ENCODE assay signal across 9 mouse cellular contexts in the genomic region with DNA sequence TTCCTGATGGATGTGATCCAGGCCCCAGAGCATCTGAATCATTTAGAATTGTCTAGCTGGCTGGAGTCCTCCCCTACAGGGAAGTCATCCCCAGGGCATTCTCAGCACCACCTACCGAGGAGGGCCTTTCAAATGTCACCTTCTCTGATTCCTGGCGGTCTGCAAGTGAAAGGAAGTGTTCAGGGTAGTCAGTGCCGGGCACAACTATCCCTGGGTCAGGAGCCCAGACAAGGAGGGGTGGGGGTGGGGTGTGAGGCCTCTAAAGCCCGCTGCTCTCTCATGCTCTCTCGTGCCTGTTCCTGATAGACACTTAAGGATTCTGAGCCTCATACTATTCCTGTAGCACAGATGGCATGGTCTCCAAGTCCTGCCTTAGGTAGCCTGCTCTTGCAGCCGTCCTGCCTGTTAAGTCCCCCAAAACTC. TPM values are rescaled to one million over a fixed set of nuclear protein-coding genes. Genes with fewer than 3 reads are reported as not detected.
DNase-seq lines count a peak whose midpoint lies in the region; ATAC-seq and TF ChIP-seq lines count a peak whose summit lies in the region.
"Had no signal": no experiment of that assay in that cellular context is flagged by ENCODE, and none has a peak within 500 bp of the region (broad histone marks: within the 10 kb centered on the region; RNA-seq: fewer than 3 reads in every experiment).

No protein-coding gene starts in this region.

- no peaks in the 10 kb centered on the region for H3K9me3 ChIP-seq in heart, embryonic 13.5 days
- H3K9me3 ChIP-seq in kidney, postnatal 0 days (replicated peaks; ENCODE audit: low read length), result no peaks in the 10 kb centered on the region

- peaks cover 35% of the 10 kb centered on the region for H3K36me3 ChIP-seq in heart, embryonic 13.5 days
- H3K36me3 ChIP-seq in kidney, postnatal 0 days (ENCODE audit: insufficient read depth, low read length), result peaks cover 15% of the 10 kb centered on the region; the same call in 1 of the 2 replicates

- no peaks in the 10 kb centered on the region for H3K27me3 ChIP-seq in heart, embryonic 13.5 days (replicated peaks)
- no peaks in the 10 kb centered on the region for H3K27me3 ChIP-seq in kidney, postnatal 0 days (ENCODE audit: insufficient read depth, low read length)

- peaks cover 56% of the 10 kb centered on the region for H3K4me1 ChIP-seq in heart, embryonic 13.5 days
- H3K4me1 ChIP-seq in kidney, postnatal 0 days (replicated peaks; ENCODE audit: insufficient read depth, low read length), result peaks cover 6% of the 10 kb centered on the region; the same call in 1 of the 2 replicates
- peaks cover 32% of the 10 kb centered on the region for H3K4me1 ChIP-seq in olfactory bulb, adult 2 months (ENCODE audit: control insufficient read depth, insufficient read depth, low read length)

- H3K27ac ChIP-seq in heart, embryonic 13.5 days (replicated peaks), result peak overlapping the region; percentile 85
- no peak overlapping the region for H3K27ac ChIP-seq in kidney, postnatal 0 days
- H3K27ac ChIP-seq in olfactory bulb, adult 2 months (ENCODE audit: insufficient read depth, low read depth, low read length), result peak overlapping the region; percentile 14; the same call in 1 of the 2 replicates

- DNase-seq in cerebellum, adult 11-12 months, result peak; percentile 32
- DNase-seq in cerebellum, postnatal 36 days, result no peak
- peak; percentile 44 for DNase-seq in cerebellum, adult 9-10 months
- no peak for DNase-seq in kidney, postnatal 0 days (ENCODE audit: low spot score)
- DNase-seq in right cerebral cortex, postnatal 10 days (ENCODE audit: low spot score in 2 of 2), result no peak

- H3K4me3 ChIP-seq in heart, embryonic 13.5 days, result no peak overlapping the region; the same call in 1 of the 2 replicates
- no peak overlapping the region for H3K4me3 ChIP-seq in kidney, postnatal 0 days (replicated peaks; ENCODE audit: low read depth, low read length)
- H3K4me3 ChIP-seq in olfactory bulb, adult 2 months (ENCODE audit: insufficient read depth, low read depth, low read length), result no peak overlapping the region
- H3K4me3 ChIP-seq: erythroblast, embryonic 14.5 days had no signal

- peak overlapping the region; percentile 78 for H3K9ac ChIP-seq in heart, embryonic 13.5 days
- H3K9ac ChIP-seq in kidney, postnatal 0 days (ENCODE audit: low read depth, low read length), result no peak overlapping the region

- 16% methylated on average over 6 of the region's 6 CpGs for WGBS in heart, embryonic 13.5 days
- WGBS in kidney, postnatal 0 days, result 44% methylated on average over 6 of the region's 6 CpGs
- 56% methylated on average over 6 of the region's 6 CpGs for WGBS in olfactory bulb, adult 2 months

- no peak for TF ChIP-seq POLR2A in olfactory bulb, adult 2 months (IDR thresholded peaks at IDR 0.05; ENCODE audit: insufficient read depth, low read depth, low read length)

- TF ChIP-seq CTCF in kidney, postnatal 0 days (IDR thresholded peaks at IDR 0.05; ENCODE audit: low read depth), result no peak
- no peak for TF ChIP-seq CTCF in olfactory bulb, adult 2 months (IDR thresholded peaks at IDR 0.05; ENCODE audit: insufficient read depth, low read depth, low read length)

- ATAC-seq in heart, embryonic 13.5 days (ENCODE audit: extremely low read depth, insufficient number of reproducible peaks, low FRiP score, low TSS enrichment), result peak; percentile 24; the same call in 1 of the 2 replicates
- ATAC-seq in kidney, postnatal 0 days (replicated peaks; ENCODE audit: low FRiP score, low read depth), result 0 out of 2 replicates have a peak, but pooled peaks have one; percentile 4
- no peak for ATAC-seq in CD4-positive, CD25-positive, alpha-beta regulatory T cell, adult 4 months

- peak overlapping the region; percentile 67 for H3K4me2 ChIP-seq in heart, embryonic 13.5 days
- H3K4me2 ChIP-seq in kidney, postnatal 0 days (ENCODE audit: low read length), result no peak overlapping the region; the same call in 1 of the 2 replicates

RNA-seq across cellular contexts. Expression of a gene that starts 7.2 kb away (rescaled TPM):
- polyA plus RNA-seq in heart, embryonic 13.5 days (2015; fragmentation: Nextera tagmentation; extraction: Ambion mirVana), result 15.1 and 19.7 TPM in 2 replicates
- 23.8 and 28.6 TPM in 2 replicates for polyA plus RNA-seq in kidney, postnatal 0 days (2015; fragmentation: Nextera tagmentation; extraction: Ambion mirVana)
- polyA plus RNA-seq in olfactory bulb, adult 2 months (2012; ENCODE audit: insufficient read depth, insufficient read length, low replicate concordance, missing spikeins), result not detected in 2 replicates
- polyA plus RNA-seq in CD4-positive, CD25-positive, alpha-beta regulatory T cell, adult 4 months (2017; shearing (Covaris generic)), result 10 to 100 TPM; 49.7 to 91.7 TPM

Comparison
In these comparisons a context has a peak if more than half of its experiments do, and no peak if none do; other contexts are left out.
1. DNase-seq: peak in cerebellum, adult 11-12 months (single experiment) and cerebellum, adult 9-10 months (single experiment); none in cerebellum, postnatal 36 days (0 of 2), kidney, postnatal 0 days (single experiment) and right cerebral cortex, postnatal 10 days (0 of 2).